Mouse (Mus musculus): ENCODE data around the gene Gtf2a1l. TPM values are rescaled to one million over a fixed set of nuclear protein-coding genes. Genes with fewer than 3 reads are reported as not detected.

Gtf2a1l gene
- polyA plus RNA-seq, 1 experiment from 2014 or later: not detected

DNA sequence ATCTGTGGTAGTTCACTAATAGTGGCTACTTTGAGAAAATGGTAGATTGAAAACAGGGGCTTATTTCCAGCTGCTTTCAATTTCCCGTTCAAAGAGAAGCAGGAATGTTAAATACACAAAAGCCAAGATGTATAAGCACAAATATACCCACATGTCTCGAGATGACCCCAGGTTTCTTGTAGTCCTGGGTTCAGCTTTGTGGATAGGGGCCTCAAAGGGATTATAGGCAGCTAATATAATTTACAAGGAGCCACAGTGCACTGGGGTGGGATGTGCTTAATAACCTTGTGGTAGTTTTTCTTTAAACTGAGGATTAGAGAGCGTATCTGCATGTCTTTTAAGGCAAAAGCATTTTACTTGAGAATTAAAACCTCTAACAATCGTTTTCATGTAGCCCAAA is 2.3 kb downstream of the Gtf2a1l start:
- no peak overlapping the region for H3K9ac ChIP-seq (replicated peaks; ENCODE audit: low read length)
- H3K27ac ChIP-seq (replicated peaks; ENCODE audit: low read depth, low read length): no peak overlapping the region
- 46% methylated on average over 4 of the region's 4 CpGs for WGBS
- no peak for ATAC-seq (ENCODE audit: low FRiP score, low TSS enrichment)
- no peak overlapping the region for H3K4me2 ChIP-seq (ENCODE audit: low read length)
- no peaks in the 10 kb centered on the region for H3K9me3 ChIP-seq (ENCODE audit: control insufficient read depth, low read length)
- no peaks in the 10 kb centered on the region for H3K4me1 ChIP-seq (ENCODE audit: control insufficient read depth, insufficient read depth, low read length)
- H3K27me3 ChIP-seq (ENCODE audit: control insufficient read depth, insufficient read depth, low read length): no peaks in the 10 kb centered on the region
- H3K36me3 ChIP-seq (ENCODE audit: control insufficient read depth, insufficient read depth, low read length): no peaks in the 10 kb centered on the region
- no peak overlapping the region for H3K4me3 ChIP-seq (replicated peaks; ENCODE audit: low read depth, low read length)
- no peak for DNase-seq

DNA sequence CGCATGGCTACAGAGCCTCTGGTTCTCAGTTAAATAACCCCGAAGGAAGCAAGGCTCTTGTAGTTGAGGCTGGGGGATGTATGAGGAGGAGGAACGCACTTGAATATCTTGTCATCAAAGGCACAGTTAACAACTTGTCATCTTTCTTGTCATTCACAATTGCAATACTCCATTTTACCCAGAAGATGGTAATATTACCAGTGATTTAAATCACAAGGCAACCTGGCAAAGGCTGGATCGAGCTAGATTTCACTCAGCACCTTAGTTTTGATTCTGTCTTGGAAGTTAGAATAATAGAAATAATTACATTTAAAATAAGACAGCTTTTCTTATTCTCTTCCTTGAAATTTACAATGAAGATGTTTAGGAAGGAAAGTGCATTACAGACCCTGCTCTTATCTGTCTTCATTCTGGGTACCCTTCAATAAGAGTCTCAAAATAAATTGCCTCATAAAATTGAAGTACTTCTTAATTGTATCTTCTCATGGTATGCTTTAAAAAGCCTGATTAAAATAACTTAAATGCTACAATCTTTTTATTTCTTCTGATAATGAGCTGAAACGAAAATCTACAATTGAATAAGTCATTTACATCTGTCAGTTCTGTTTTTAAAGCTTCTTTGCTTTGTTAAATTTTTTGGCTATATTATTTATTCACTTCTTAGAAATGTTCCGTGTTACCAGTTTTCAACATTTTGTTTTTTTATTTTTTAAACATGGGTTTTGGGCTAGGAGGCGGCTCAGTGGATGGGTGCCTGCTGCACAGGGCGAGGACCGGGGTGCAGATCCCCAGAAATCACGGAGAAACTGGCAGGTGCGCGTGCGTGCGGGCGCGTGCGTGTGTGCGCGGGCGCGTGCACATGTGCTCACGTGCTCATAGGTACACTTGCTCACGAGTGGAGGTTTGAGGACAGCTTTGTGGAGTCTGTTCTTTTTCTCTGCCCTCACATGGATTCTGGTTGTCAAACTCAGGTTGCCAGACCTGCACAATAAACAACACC is 7.2 kb downstream of the Gtf2a1l start:
- WGBS: 92% methylated on average over 23 of the region's 23 CpGs
- no peak overlapping the region for H3K4me2 ChIP-seq (ENCODE audit: low read length)
- no peaks in the 10 kb centered on the region for H3K9me3 ChIP-seq (ENCODE audit: control insufficient read depth, low read length)
- H3K4me1 ChIP-seq (ENCODE audit: control insufficient read depth, insufficient read depth, low read length): no peaks in the 10 kb centered on the region
- H3K27me3 ChIP-seq (ENCODE audit: control insufficient read depth, insufficient read depth, low read length): no peaks in the 10 kb centered on the region
- peak; percentile 59 for DNase-seq
- no peak overlapping the region for H3K27ac ChIP-seq (replicated peaks; ENCODE audit: low read depth, low read length)
- no peak for ATAC-seq (ENCODE audit: low FRiP score, low TSS enrichment)
- H3K4me3 ChIP-seq (replicated peaks; ENCODE audit: low read depth, low read length): no peak overlapping the region
- H3K36me3 ChIP-seq (ENCODE audit: control insufficient read depth, insufficient read depth, low read length): no peaks in the 10 kb centered on the region
- no peak overlapping the region for H3K9ac ChIP-seq (replicated peaks; ENCODE audit: low read length)

DNA sequence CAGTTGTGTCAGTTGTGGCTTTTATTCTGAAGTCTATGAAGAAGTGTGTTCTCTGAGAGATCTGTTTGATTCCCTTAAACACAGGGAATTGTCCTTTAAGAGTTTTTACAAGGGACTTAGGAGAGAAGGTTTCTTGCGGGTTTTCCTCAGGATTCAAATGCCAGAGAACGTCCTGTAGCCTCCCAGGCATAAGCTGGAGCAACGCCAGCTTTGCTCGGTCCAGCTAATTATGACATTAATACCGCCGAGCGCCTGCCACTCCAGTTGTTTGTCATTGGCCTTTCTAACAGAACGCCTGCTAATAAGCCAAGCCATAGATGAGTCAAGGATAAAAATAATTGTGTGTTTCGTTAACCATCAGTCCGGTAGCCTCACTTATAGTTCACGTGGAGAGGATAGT is 19.8 kb downstream of the Gtf2a1l start:
- DNase-seq: peak; percentile 60
- Histone ChIP-seq H3K4me1 (ENCODE audit: control insufficient read depth, insufficient read depth, low read length) (no peaks in the 10 kb centered on the region), H3K9ac (replicated peaks; ENCODE audit: low read length) (no peak overlapping the region), H3K4me2 (ENCODE audit: low read length) (no peak overlapping the region), H3K36me3 (ENCODE audit: control insufficient read depth, insufficient read depth, low read length) (no peaks in the 10 kb centered on the region), H3K4me3 (replicated peaks; ENCODE audit: low read depth, low read length) (no peak overlapping the region), H3K27ac (replicated peaks; ENCODE audit: low read depth, low read length) (no peak overlapping the region), H3K27me3 (ENCODE audit: control insufficient read depth, insufficient read depth, low read length) (no peaks in the 10 kb centered on the region), H3K9me3 (ENCODE audit: control insufficient read depth, low read length) (no peaks in the 10 kb centered on the region)
- WGBS: 33% methylated on average over 11 of the region's 11 CpGs
- no peak for ATAC-seq (ENCODE audit: low FRiP score, low TSS enrichment)

DNA sequence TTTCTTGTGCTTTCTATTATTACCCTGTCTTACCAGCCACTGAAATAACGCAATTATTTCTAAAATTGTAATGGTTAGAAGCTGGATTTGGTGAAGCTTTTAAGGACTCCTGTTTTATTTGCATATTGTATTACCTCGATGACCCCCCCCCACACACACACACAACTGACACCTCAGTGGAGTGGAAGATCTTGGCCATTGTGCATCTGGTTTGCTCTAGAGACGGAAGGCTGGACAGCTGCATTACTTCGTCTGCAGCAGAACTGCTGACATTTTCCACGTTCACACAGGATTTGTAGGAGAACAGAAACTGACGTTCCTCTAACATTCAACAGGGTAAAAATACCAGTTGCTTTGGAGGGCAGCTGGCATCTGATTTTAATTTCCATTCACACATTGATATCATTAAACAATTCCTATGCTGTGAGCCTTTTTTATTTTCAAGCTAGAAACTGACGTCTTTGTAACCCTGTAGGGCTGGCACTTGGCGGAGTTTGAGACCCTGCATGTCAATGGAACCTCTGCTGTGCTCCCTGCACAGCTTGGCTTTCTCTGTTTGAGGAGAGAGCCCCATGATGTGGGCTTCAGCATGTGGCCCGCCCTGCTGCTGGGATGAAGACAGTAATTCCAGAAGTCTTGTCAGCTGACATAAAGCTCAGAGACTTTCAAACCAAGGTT is 28.3 kb downstream of the Gtf2a1l start:
- H3K4me1 ChIP-seq (ENCODE audit: control insufficient read depth, insufficient read depth, low read length): 0 out of 2 replicates have a peak, but pooled peaks cover 5% of the 10 kb centered on the region
- ATAC-seq (ENCODE audit: low FRiP score, low TSS enrichment): no peak; the same call in 1 of the 2 replicates
- no peaks in the 10 kb centered on the region for H3K36me3 ChIP-seq (ENCODE audit: control insufficient read depth, insufficient read depth, low read length)
- peak; percentile 32 for DNase-seq
- H3K4me3 ChIP-seq (replicated peaks; ENCODE audit: low read depth, low read length): no peak overlapping the region
- H3K27ac ChIP-seq (replicated peaks; ENCODE audit: low read depth, low read length): no peak overlapping the region
- H3K9ac ChIP-seq (replicated peaks; ENCODE audit: low read length): no peak overlapping the region
- WGBS: 36% methylated on average over 9 of the region's 9 CpGs
- no peaks in the 10 kb centered on the region for H3K9me3 ChIP-seq (ENCODE audit: control insufficient read depth, low read length)
- no peaks in the 10 kb centered on the region for H3K27me3 ChIP-seq (ENCODE audit: control insufficient read depth, insufficient read depth, low read length)
- no peak overlapping the region for H3K4me2 ChIP-seq (ENCODE audit: low read length)

DNA sequence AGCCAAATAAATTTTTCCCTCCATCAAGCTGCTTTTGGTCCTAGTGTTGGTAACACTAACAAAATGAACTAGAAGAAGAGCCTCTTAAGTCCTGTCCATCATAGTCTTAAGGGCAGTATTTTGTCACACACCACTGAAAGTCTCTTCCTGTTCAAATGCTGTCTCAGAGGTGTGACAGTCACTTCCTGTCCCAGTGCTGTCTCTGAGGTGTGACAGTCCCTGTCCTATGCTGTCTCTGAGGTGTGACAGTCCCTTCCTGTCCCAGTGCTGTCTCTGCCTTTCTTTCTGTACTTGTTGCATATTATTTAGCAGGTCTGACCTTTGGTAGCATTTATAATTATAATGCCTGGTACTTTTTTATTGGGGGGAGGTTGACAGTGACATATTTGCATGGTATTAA is 32.4 kb downstream of the Gtf2a1l start:
- Histone ChIP-seq H3K9me3 (ENCODE audit: control insufficient read depth, low read length) (no peaks in the 10 kb centered on the region), H3K27ac (replicated peaks; ENCODE audit: low read depth, low read length) (no peak overlapping the region), H3K36me3 (ENCODE audit: control insufficient read depth, insufficient read depth, low read length) (no peaks in the 10 kb centered on the region), H3K9ac (replicated peaks; ENCODE audit: low read length) (no peak overlapping the region), H3K4me1 (ENCODE audit: control insufficient read depth, insufficient read depth, low read length) (0 out of 2 replicates have a peak, but pooled peaks cover 10% of the 10 kb centered on the region), H3K4me2 (ENCODE audit: low read length) (no peak overlapping the region), H3K27me3 (ENCODE audit: control insufficient read depth, insufficient read depth, low read length) (no peaks in the 10 kb centered on the region), H3K4me3 (replicated peaks; ENCODE audit: low read depth, low read length) (no peak overlapping the region)
- ATAC-seq (ENCODE audit: low FRiP score, low TSS enrichment): no peak
- DNase-seq: no peak

DNA sequence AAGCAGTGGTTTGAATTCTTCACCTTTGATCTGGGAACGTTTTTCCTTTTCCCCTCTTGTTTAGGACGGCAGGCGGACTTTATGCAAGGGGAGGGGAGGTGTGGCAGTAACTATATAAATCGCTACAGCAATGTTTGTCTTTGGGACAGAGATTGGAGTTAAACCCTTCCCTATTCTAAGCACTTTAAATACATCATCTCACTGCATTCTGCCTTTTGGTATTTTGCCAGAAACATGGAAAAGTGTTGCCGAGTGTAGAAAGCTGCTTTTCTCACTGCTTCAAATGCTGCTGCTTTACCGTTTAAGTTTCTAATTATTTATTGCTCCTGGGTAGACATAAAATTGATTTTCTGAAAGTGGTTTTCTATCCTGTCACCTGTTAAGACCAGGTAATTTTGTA is 33.9 kb downstream of the Gtf2a1l start:
- H3K27ac ChIP-seq (replicated peaks; ENCODE audit: low read depth, low read length): no peak overlapping the region
- WGBS: 44% methylated on average over 6 of the region's 6 CpGs
- no peak for ATAC-seq (ENCODE audit: low FRiP score, low TSS enrichment)

DNA sequence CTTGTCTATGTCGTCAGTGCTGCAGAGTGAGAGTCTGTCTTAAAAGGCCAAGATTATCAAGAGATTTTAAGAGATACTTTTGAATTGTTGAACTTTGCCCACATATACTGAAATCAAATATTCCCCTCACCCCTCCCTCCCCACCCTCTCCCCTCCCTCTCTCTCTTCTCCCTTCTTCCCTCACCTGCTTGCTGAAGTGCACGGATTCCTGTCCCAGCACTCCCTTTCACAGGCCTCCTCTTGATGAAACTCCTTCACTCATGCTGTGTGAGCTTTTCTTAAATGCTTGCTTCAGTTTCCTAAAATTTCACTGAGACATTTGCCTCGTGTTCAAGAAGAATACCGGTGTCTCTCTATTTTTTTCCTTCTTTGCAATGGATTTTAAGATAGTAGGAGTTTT is 34.7 kb downstream of the Gtf2a1l start:
- ATAC-seq (ENCODE audit: low FRiP score, low TSS enrichment) (no peak), DNase-seq (no peak)
- H3K4me1 ChIP-seq (ENCODE audit: control insufficient read depth, insufficient read depth, low read length): peaks cover 10% of the 10 kb centered on the region; the same call in 1 of the 2 replicates
- no peaks in the 10 kb centered on the region for H3K9me3 ChIP-seq (ENCODE audit: control insufficient read depth, low read length)
- H3K4me2 ChIP-seq (ENCODE audit: low read length): no peak overlapping the region
- 46% methylated on average over 4 of the region's 4 CpGs for WGBS
- H3K9ac ChIP-seq (replicated peaks; ENCODE audit: low read length): no peak overlapping the region
- no peaks in the 10 kb centered on the region for H3K36me3 ChIP-seq (ENCODE audit: control insufficient read depth, insufficient read depth, low read length)
- no peak overlapping the region for H3K4me3 ChIP-seq (replicated peaks; ENCODE audit: low read depth, low read length)
- no peak overlapping the region for H3K27ac ChIP-seq (replicated peaks; ENCODE audit: low read depth, low read length)
- H3K27me3 ChIP-seq (ENCODE audit: control insufficient read depth, insufficient read depth, low read length): no peaks in the 10 kb centered on the region

More for the DNA sequence above, 33.9 kb downstream of the Gtf2a1l start:
- Histone ChIP-seq H3K9me3 (ENCODE audit: control insufficient read depth, low read length) (no peaks in the 10 kb centered on the region), H3K4me2 (ENCODE audit: low read length) (no peak overlapping the region), H3K9ac (replicated peaks; ENCODE audit: low read length) (0 out of 2 replicates have a peak overlapping the region, but pooled peaks have one; percentile 2), H3K4me3 (replicated peaks; ENCODE audit: low read depth, low read length) (no peak overlapping the region), H3K27me3 (ENCODE audit: control insufficient read depth, insufficient read depth, low read length) (no peaks in the 10 kb centered on the region), H3K36me3 (ENCODE audit: control insufficient read depth, insufficient read depth, low read length) (no peaks in the 10 kb centered on the region), H3K4me1 (ENCODE audit: control insufficient read depth, insufficient read depth, low read length) (peaks cover 10% of the 10 kb centered on the region; the same call in 1 of the 2 replicates)
- peak; percentile 33 for DNase-seq

DNA sequence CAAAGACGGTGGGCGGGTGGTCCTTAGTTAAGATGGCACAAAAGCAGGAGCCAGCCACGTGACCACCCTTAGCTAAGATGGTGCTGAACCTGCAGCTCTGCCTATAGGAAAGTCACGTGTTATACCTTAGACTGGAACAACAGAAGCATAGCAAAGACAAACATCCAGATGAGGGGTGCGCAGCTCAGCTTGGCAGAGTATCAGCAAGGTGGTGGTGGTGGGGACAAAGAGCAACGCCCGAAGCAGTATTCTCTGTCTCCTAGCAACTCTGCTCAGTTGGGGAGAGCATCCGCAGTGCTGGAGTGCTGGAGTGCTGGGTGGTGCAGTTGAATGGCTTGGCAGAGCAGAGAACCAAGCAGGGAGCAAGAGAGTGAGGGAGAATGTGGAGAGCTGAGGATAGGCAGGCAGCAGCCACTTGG is 37.8 kb downstream of the Gtf2a1l start:
- no peaks in the 10 kb centered on the region for H3K27me3 ChIP-seq (ENCODE audit: control insufficient read depth, insufficient read depth, low read length)
- peak; percentile 40; the same call in 1 of the 2 replicates for ATAC-seq (ENCODE audit: low FRiP score, low TSS enrichment)
- WGBS: 12% methylated on average over 8 of the region's 8 CpGs
- no peak overlapping the region for H3K4me3 ChIP-seq (replicated peaks; ENCODE audit: low read depth, low read length)
- no peak overlapping the region for H3K9ac ChIP-seq (replicated peaks; ENCODE audit: low read length)
- no peak overlapping the region for H3K4me2 ChIP-seq (ENCODE audit: low read length)
- DNase-seq: peak; percentile 40
- no peaks in the 10 kb centered on the region for H3K36me3 ChIP-seq (ENCODE audit: control insufficient read depth, insufficient read depth, low read length)
- no peaks in the 10 kb centered on the region for H3K9me3 ChIP-seq (ENCODE audit: control insufficient read depth, low read length)
- peaks cover 10% of the 10 kb centered on the region; the same call in 1 of the 2 replicates for H3K4me1 ChIP-seq (ENCODE audit: control insufficient read depth, insufficient read depth, low read length)
- no peak overlapping the region for H3K27ac ChIP-seq (replicated peaks; ENCODE audit: low read depth, low read length)
